Mouse (Mus musculus): ENCODE results near the gene Tbc1d17.

Tbc1d17 gene

GRCm38 (mm10) chr7:44852259-44853027 is 3.6 kb upstream of the Tbc1d17 start:
- peak in 1 of 2 experiments; percentile 40 for DNase-seq

DNA sequence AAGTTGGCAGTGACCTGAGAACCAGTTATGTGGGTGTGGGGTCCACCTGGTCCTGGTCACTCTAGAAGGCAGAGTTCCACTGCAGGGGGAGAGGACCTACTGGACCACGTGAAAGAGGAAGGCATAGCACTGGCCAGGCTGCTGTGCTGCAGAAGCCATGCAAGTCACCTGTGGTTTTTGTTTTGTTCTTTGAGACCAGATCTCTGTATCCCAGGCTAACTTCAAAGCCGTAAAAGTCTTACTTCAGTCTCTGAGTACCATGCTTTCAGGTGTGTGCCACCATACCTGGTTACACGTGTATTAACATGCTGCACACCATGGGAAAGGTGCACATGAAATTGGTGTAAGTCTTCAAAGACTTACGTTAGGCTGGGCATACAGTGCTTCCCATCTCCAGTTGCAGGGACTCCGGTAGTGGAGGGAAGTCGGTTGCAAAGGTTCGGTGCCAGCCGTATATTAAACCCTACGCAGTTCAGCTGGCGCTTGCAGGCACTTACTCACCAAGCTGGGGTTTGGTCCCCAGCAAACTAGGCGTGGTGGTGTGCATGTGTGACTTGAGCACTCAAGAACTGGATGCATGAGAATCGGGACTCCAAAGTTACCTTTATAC is 2.9 kb upstream of the Tbc1d17 start:
- DNase-seq: no peak

- DNase-seq: no peak
Observed at GRCm38 (mm10) chr7:44850789-44851624, 2.1 kb upstream of the Tbc1d17 start.

DNA sequence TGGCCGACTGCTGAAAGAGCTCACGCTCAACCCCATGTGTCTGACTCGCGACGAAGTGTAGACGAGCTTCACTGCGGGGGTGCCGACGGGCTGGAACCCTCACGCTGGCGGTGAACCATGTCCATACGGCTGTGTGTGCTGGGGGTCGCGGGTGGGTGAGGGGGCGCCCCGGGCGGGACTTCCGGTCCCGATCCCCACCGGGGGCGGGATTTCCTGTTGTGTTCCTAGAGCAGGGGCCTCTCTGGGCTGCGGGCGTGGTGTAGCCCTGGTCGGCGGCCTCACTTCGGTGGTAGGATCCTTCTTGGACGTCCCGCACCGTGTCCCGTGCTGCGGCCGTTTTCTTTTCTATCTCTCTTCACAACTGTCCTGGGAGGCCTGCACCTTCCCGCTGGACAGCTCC is 1.3 kb upstream of the Tbc1d17 start:
- DNase-seq: peak; percentile 74 to 81

DNA sequence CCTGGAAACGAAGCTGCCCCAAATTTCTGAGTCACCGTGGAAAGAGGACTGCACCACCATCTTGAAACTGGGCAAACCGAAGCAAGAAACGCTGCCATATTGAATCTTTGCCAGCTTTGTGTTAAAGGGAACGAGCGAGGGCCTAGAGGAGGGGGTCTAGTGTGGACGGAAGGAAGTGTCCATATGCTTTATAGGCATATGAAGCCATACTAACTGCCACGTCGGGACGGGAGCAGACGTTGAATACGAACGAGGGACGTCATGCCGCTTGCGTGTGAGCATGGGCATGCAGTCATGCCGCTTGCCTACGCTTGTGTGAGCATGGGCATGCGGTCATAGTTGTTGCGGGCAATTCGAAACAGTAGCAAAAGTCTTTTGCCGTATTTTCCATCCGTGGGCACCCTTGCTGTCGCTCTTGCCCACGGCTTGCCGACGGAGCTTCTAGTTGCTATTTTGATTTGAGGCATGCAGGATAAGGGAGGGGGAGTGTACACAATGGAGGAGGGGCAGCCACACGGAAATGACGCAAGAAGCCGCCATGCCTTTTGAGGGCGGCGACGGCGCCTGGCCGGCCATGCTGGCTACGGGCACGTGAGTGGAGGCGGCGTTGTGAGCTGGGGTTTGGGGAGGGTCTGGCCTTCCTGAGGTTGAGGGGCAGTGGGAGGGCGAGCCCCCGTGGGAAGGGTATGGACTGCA is 685 bp upstream of the Tbc1d17 start:
- peak; percentile 91 to 92 for DNase-seq

DNA sequence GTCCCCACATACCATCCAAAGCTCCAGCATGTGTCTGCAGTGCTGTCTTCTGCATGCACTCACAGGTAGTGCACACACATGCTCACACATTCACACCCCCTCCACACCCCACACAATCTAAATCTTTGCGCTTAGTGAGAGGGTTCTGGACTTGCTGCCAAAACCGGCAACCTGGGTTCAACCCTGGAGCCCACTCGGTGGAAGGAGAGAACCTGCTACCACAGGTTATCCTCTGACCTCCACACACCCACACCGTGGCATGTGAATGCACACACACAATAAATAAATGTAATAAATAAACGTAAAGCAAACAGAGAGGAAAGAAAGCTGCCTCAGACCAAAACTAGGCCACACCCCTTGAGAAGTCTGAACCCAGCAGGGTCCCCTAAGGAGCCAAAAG is 1.1 kb downstream of the Tbc1d17 start:
- DNase-seq: peak in 1 of 2 experiments; percentile 43

- DNase-seq: peak; percentile 27 to 40
Observed at GRCm38 (mm10) chr7:44846804-44847203, 2.1 kb downstream of the Tbc1d17 start.

DNA sequence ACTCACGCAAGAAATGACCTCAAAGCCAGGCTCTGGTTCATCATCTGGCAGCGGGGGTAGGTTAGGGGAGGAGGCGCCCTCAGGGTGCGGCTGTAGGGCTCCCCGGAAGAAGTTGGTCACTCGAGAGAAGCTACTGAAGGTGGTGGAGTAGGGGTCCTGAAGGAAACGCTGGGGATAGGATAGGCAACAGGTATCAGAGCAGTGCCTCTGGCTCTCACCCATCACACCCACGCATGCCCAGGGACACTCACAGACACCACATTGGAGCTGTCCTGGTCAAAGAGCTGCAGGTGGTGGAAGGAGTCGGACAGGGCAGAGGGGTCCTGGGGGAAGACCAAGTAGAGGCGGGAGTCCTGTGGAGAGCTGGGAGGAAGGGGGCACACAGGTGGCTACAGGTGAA is 3.9 kb downstream of the Tbc1d17 start:
- no peak for DNase-seq

- no peak for DNase-seq
Observed at GRCm38 (mm10) chr7:44841825-44842463, 6.9 kb downstream of the Tbc1d17 start.

- DNase-seq: no peak
Observed at GRCm38 (mm10) chr7:44840426-44840825, 8.5 kb downstream of the Tbc1d17 start.

- DNase-seq: peak in 1 of 2 experiments; percentile 42
Observed at GRCm38 (mm10) chr7:44839491-44840191, 9.2 kb downstream of the Tbc1d17 start.

- DNase-seq: no peak
Observed at GRCm38 (mm10) chr7:44839171-44839490, 9.7 kb downstream of the Tbc1d17 start.

- DNase-seq: no peak
Observed at GRCm38 (mm10) chr7:44838073-44838472, 10.8 kb downstream of the Tbc1d17 start.

GRCm38 (mm10) chr7:44836423-44837053 is 12.3 kb downstream of the Tbc1d17 start:
- DNase-seq: no peak

GRCm38 (mm10) chr7:44836016-44836404 is 12.9 kb downstream of the Tbc1d17 start:
- no peak for DNase-seq

DNA sequence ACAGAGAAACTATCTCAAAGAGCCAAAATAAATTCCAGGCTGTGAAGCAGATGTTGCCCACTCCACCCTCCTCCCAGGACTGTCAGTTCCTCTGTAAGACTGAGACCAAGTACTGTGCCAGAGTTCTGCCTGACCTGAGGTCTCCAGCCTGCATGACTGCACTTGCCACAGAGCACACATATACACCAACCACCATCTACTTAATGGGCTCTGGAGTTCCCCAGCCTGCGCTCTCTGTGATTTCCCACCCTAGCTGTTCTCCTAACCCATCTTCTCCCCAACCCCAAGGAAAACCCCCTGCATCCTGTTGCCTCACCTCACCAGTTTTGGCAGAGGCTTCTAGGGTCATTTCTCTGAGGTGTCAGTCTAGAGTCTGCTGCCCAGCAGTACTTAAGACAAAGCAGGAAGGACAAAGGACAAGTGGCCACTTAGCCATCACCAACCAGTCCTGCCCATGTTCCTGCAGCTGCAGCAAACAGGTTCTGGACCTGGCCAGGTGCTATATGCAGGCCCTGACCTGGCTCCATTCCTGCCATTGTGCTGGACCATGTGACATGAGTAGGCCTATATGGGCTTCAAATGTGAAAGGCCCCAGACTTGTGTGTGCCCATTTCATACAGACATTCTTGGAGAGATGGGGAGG is 13.4 kb downstream of the Tbc1d17 start:
- DNase-seq: no peak

DNA sequence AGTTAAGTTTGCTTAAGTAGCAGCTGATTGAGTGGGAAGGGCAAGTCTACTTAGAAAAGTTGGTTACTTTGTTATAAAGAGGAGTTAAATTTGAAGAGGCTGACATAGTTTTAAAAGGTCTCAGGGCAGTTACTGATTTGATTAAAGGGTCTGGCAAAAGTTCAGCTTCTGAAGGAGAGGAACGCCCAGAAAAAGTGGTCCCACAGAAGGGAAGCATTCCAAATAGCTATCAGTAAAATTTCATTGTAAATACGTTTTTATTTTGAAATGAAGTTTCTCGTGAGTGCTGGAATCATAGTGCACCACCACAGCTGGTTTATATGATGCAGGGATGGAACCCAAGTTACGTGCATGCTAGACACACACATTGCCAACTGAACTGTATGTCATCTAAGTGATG is 16.1 kb downstream of the Tbc1d17 start:
- no peak for DNase-seq

DNA sequence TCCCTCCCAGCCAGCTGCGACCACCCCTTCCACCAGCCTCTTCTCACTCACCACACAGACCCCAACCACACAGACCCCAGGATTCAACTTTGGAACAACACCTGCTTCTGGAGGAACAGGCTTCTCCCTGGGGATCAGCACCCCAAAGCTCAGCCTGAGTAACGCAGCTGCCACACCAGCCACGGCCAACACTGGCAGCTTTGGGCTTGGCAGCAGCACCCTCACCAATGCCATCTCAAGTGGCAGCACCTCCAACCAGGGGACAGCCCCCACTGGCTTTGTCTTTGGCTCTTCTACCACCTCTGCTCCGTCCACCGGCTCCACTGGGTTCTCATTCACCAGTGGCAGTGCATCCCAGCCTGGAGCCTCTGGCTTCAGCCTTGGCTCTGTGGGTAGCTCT is 20.2 kb downstream of the Tbc1d17 start:
- no peak for DNase-seq

- DNase-seq: no peak
Observed at GRCm38 (mm10) chr7:44826771-44827170, 22.1 kb downstream of the Tbc1d17 start.

DNA sequence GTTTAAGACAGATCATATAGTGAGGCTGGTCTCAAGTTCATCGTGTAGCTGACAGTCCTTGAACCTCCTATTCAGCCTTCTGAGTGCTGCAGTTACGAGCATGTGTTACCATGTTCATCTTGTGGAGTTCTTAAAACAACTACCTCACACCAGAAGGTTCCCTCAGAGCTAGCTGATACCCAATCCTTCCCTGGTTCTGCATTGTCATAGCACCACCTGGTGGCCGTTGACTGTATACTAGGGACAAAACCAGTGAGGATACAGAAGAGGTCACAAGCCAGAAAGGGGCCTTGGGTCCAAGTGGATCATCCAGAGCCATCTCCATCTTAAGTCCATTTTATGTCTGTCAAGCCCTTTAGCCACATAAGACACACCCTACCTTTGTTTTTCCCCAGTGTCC is 24.0 kb downstream of the Tbc1d17 start:
- peak; percentile 86 to 87 for DNase-seq

GRCm38 (mm10) chr7:44823409-44823808 is 25.5 kb downstream of the Tbc1d17 start:
- DNase-seq: no peak

Measured in cerebellum, adult 18-20 months (tissue).